Mouse (Mus musculus): Measurements from ENCODE around the gene Adh6a.

Adh6a gene

DNA sequence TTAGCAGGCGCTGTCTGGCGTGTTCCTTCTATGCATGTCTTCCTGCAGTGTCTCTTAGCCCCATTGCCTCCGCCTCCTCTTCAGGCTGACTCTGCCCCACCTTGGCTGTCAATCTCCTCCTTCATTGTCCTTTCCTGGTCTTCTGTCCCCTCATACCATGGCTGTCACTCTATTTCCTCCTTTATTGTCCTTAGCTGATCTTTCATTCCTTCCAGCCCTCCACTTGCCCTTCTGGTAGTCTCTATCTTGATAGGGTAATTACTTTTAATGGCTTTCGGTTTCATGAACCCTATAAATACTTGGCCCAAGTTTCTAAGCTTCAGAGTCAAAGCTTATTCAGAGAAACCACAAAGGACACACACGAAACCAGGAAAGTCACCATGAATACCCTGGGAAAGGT is at the start of gene Adh6a:
Gene Adh6a, plus strand, starts transcription at position 322 of the 400 bp plus-strand sequence.
- no peak for DNase-seq

DNA sequence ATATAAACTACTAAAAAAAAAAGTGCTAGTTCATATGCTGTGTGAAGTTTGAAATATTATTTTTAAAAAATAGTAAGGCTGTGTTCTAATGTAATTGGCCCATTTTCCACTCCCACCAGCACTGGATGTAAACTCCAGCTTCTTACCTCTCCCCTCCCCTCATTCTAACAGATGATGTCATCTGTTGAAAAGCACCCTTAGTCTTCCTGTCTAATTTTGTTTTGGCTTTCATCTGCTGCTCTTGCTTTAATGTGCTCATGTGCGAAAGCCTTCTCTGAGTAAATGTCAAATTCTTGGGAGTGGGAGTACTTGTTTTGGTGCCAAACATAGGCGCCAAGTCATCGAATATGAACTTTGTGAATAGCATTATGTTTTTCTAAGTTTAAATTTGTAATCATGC is 48.4 kb upstream of the Adh6a start:
- DNase-seq: no peak

DNA sequence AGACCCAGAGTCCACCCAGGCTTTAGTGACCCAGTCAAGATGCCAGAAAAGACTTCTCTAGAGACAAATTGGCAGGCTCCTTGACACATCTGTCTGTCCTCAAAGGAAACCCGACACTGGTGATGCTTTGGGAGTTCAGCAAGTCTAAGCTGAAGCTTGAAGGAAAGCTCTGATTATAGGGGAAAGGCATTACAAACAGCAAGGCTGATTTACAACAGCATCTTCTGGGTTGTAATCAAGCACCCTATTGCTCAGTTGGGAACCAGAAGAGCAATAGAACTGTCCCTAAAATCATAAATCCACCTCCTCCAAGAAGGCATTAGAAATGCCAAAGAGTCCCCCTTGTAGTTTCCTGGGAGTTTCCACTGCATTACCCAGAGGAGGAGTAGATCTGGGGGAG is 42.6 kb upstream of the Adh6a start:
- DNase-seq: no peak

DNA sequence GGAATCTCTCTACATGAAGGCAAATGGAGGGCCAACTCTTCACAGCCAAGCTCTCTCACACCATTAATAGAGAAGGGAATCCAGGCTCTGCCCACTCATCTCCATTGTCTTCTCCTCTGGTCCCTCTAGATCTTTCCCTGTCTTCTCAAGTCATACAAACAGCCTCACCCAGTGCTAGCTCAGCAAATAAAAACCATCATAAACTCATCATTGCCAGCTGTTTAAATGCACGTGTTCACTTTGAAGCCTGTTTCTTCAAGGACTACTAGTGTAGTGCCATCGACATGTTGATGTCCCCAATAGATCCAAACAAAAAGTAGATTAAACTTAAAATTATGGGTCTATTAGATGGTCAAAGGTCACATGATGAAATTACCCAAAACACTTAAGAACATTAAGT is 41.8 kb upstream of the Adh6a start:
- DNase-seq: no peak

DNA sequence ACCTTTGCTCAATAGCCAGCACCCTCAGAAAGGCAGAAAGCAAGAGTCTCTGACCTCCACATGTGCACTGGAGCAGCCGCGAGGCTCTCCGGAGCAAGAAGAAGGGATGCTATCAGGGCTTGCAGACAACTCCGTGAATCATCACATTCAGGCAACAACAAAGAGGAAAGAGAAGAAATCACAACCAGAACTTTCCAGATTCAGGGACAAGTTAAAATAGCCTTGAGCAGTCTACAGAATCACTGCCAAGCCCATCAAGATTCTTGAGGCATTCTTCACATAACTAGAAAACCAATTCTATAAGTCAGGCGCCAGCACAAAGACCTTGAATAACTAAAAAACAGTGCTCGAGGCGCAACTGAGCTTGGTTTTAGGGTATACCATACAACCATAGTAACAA is 40.0 kb upstream of the Adh6a start:
- DNase-seq: no peak

DNA sequence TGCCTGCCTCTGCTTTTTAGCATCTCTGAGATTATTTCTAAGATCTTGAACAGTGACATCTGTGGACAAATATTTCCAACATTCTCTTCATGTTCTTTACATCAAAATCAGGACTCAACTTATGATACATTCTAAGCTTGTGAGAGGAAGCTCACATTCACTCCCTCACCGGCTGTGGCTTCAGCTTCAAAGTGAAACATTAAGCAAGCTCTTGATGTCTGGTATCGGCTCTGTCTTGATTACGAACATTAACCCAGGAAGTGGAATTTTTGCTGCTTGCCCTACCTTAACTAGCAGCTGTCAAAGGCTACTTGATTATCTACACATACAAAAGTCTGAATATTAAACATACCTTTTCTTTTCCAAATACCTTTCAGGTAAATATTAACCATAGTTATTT is 38.0 kb upstream of the Adh6a start:
- peak; percentile 11 for DNase-seq

DNA sequence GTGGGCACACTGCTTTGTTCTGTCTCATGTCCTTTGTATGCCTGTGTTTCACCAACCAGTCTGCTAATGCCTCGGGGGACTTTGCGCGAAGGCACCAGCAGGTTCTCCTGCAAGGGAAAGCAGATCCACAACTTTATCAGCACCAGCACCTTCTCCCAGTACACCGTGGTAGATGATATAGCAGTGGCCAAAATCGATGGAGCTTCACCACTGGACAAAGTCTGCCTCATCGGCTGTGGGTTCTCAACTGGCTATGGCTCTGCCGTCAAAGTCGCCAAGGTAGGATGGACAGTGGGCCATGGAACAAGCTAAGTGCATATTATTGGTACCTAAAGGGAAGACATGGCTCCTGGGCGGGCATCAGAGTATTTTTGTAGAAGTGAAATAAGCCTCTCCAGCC is 30.5 kb upstream of the Adh6a start:
- DNase-seq: no peak

DNA sequence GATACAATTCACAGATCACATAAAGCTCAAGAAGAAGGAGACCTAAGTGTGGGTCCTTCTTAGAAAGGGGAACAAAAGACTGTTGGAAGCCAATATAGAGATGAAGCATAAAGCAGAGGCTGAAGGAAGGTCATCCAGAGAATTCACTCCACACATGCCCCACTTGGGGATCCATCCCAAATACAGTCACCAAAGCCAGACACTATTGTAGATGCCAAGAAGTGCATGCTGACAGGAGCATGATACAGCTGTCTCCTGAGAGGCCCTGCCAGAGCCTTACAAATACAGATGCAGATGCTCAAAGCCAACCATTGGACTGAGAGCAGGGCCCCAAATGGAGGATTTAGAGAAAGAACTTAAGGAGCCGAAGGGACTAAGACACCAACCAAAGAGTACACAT is 29.3 kb upstream of the Adh6a start:
- DNase-seq: no peak

DNA sequence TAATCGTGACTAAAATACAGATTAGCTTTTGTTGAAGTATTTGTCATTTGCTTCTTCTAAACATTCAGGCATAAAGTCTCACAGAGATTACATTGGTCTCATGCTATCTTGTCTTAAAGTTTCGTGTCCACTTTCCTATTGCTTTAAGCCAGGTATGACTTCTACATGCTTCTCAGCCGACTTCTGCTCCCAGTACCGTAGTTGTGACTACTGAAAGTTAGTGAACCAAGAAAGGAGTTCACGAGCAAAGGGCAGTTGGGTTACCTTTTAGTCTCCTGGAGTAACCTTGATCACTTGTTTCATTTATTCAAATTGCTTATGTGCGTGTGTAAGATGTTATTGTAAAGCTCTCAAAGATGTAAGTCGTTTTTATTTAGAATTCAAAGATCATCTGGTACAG is 27.1 kb upstream of the Adh6a start:
- DNase-seq: no peak

DNA sequence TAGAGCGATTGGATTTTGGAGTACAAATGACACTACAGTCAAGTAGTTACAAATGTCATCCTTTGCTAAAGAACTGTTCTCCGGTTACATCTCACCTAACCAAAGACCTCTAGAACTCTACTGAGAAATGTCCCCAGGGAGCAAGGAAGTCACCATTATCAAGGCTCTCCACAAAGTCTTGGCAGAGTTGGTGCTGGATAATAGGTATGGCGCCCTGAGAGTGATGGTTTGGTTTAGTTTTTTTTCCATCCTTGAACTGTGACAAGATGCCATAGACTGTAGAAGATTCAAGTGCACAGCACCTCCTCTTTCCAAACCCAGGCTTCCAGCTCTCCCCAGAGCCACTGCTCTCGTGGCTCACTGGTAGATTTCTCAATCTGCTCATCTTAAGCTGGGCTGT is 25.4 kb upstream of the Adh6a start:
- no peak for DNase-seq

DNA sequence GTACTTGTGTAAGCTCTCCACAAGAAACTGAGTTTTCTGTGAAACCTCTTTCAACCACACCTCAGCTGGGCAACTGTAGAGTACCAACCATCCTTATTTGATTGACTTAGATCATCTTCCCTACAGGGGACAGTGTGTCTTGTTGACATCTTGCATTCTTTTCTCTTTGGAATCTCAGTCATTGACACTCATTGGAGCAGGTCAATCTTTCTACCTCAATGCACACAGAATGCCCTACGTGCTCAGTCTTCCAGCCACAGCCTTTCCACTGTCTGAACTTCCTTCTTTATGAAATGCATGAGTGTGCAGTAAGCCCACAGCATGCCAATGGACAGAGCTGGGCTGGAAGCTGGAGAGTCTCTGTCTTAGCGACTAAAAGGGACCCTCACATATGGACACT is 22.4 kb upstream of the Adh6a start:
- no peak for DNase-seq

DNA sequence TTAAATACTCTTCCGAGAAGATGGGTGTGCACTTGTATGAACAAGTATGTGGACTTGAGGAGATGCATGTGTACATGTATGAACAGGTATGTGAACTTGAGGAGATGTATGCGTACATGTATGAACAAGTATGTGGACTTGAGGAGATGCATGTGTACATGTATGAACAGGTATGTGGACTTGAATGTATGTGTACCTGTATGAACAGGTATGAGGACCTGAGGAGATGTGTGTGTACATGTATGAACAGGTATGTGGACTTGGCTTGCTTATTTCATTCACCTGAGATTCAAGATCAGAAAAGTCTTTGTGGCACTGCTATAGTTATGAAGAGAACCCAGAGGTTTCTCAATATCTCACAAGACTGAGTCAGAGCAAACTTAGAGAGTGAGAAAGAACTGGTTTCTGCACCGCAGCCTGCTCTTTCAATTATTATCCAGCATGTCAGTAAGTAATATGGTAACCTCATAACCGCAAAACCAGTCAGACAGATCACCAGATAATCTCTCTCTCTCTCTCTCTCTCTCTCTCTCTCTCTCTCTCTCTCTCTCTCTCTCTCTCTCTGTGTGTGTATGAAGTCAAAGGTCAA is 21.5 kb upstream of the Adh6a start:
- DNase-seq: no peak

DNA sequence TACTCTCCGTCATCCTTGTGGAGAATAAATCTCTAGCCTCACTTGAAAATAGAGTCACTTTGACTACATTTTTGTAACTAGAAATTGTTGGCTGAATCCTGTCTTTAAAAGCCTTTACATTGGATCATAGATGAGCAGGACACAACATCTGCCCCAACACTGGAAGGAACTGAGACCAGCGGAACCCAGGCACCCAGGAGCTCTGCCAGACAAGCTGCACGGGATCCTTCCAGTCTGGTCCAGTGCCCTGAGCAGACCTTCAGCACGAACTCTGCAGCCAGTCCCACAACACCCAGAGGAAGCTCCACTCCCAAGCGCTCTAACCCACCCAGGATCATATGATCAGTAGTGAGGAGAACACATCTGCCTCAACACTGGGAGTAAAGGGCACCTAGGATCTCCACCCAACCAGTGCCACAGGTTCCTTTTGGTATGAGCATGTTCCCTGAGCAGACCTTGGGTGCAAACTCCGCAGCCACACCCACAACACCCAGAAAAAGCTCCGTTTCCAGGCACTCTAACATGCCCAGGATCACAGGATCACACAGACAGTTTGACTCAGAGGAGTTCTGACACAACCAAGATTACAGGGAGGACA is 19.7 kb upstream of the Adh6a start:
- DNase-seq: no peak

DNA sequence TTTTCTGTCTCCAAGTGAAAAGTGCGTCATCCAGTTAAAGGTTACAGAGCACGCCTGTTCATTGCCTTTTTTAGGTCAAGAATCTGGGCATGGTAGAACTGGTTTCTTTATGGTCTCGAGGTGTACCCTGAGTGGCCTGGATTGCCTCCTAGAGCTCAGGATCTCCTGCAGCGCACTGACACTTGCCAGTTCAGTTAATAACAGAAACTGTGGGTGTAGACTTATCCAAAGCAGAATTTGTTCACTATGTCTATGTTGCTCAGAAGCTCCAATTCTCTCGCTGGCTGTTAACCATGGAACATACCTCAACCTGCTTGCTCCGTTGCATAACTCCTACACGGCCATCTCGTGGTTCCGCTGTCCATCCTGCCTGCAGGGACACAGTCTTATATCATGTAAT is 13.0 kb upstream of the Adh6a start:
- DNase-seq: no peak

DNA sequence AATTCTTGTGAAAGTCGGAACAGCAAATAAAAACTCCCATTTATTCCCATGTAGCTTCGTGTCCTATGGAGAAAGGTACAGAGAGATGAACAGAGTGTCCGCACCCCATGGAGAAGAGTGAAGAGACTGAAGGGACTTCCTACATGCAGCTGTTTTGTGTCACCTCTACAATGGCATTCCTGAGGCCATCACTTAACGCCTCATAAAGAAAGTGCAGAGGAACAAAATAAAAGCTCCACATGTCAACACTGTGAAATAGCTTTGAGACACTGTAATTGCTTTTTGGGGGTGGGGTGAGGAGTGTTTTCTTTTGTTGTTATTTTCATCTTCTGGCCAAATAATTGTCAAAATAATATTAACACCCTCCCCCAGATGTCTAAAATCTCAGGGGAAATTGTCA is 10.4 kb upstream of the Adh6a start:
- DNase-seq: no peak

DNA sequence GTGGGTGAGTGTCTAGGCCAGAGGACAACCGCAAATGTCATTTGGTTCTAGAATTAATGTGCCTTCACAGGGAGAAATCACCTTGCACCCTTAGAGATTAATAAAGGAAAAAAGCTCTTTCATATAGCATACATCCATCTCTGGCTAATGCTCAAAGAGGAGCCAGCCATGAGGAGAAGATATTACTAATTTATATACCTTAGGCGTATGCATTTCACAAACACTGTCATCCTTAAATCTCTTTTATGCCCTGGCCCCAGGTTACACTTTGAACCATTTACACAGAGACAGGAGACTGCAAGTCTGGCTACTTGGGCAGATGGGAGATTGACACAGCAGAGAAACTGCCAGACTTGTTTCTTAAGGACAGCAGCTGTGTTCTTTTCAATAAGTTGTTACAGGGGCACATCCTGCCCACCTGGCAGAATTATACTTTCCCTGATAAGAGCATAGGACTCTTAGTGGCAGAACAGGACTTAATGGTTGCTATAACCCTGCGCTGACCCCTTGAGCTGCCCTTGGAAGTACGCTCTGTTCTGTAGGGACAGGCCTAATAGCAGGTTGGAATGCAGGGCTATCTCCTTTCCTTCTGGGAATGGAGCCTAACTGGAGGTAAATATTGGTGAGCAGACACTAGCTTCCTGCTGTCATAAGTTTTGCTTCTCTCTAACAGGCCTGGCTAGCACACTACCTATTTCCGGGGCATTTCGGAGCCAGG is 9.2 kb upstream of the Adh6a start:
- DNase-seq: no peak

DNA sequence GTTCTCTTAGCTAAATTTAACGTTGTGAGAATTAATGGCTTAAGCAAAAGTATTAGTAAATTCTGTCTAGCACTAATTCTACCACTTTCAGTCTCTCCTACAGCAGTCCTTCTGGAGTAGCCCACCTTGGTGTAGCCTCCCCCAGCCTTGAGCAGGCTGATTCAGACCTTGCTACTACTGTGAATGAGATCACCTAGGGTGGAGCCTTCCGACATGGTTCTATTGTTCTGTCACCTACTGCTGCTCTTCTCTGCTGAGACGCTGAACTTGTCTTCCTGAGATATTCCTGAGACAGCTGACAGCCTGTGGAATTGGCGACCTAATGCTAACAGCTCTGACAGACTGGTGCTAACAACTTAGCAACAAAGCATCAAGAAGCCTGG is 8.6 kb upstream of the Adh6a start:
- no peak for DNase-seq

DNA sequence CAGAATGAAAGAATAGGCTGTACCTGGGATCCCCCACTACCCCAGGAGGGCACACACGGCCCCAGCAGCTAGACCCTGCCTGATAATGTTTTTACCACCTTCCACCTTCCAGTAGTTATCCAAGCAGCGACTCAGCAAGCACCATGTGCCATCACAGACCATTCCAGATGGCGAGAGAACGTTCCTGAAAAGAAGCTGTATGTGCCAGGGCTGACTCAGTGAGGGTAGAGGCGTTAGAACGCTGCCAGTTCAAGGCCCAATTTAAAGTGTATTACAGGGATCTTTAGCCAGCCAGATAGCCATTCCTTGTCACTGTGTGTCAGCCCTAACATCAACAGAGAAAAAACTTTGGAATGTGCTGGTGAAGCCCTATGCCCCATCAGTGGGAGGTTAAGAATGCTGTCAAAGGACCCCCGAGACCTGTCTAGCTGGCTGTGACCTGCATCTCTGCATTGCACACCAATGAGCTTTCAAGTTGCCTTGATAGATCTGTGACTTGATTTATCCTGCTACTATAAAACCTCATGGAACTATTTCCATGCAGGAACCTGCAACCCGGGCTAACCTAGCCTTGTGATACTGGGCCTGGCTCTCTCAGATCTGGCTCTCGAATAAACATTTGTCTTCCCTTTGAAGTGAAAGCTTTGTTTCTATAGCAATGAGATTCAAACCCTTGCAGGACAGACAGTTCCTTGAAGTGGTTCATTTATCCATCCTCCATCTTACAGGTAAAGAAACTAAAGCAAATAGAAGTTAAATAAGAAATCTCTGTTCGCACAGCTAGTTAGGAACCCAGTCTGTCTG is 7.4 kb upstream of the Adh6a start:
- DNase-seq: no peak

DNA sequence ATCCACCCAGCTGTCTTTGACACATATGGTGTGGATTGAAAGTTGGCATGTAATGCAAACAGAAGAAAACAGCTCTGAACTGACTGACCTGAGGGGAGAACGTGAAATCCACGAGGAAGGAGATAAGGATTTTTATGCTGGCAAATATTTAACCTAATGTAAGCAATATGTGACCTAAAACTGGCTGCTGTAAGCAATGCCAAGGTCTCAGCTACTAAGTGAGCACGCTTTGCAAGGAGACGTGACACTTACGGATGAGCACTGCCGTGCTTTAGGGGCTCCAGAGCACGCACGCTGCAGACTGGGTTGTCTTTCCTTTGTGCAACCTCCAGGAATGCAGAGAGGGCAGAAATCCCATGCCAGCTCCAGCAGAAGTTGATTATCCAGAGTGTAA is 6.8 kb upstream of the Adh6a start:
- no peak for DNase-seq

DNA sequence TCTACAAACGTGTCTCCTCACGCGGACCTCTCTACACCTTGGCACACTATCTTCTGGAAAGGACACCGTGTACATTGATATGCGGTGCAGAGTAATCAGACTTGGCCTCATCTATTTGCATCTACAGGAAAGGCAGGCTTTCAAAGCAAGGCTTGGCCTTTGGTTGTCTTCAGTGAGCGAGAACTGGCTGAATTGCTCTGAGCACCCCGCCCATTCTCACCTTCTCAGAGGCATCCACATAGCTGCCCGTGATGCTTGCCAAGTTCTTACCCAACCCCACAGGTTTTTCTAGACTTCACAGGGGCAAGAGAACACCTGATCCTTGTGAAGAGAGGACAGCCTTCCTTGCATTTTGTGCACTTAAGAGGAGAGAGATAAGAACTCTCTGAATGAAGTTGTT is 3.2 kb upstream of the Adh6a start:
- no peak for DNase-seq

DNA sequence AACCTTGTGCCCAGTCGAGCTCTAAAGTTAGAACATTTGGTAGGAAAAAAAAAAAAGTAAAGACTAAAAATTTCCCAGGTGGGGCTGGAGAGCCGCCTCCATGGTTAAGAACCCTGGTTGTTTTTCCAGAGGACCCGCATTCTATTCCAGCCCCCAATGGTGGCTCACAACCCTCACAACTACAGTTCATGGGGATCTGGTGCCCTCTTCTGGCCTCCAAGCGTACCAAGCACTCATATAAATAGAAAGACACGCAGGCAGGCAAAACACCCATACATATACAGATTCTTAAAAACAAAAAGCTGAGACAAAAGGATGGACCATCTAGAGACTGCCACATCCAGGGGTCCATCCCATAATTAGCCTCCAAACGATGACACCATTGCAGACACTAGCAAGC is 2.1 kb upstream of the Adh6a start:
- no peak for DNase-seq

DNA sequence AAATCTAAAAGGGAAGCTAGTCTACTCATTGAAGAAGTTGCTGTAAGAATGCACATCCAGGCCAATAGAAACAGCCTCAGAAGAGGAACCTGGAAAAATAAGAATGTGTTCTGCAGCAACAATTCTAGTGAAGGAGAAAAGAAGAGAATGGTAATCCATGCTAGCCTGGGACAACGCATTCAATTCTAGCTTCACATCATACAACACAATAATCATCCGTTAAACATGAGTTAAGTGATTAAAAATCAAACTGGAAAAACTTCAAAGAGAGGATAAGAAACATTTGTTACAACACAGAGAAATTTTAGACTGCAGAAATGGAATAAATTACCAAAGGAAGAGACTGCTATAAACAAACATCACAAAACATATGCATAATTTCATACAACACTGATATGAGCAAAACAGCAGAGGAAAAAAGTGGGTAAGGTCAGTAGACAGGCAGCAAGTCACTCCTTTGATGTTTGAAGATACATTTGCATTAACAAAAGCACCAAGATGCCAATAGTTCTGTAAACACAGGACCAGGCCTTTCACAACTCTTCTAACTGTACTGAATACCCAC is 3.9 kb downstream of the Adh6a start:
- DNase-seq: no peak

DNA sequence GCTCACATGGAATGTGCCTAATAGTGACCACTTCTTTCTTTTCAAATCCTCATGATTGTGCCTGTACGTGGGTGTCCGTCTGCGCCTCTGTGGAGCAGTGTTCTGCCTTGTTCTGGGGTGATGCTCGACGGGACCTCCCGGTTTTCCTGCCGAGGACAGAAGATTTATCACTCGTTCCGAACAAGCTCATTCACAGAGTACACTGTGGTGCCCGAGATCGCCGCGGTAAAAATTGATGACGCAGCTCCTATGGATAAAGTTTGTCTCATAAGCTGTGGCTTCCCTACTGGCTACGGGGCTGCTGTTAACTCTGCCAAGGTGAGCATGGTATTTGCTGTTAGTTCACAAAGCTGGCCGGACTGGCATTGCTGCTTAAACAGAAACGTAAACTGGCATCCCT is 11.9 kb downstream of the Adh6a start:
- DNase-seq: no peak

DNA sequence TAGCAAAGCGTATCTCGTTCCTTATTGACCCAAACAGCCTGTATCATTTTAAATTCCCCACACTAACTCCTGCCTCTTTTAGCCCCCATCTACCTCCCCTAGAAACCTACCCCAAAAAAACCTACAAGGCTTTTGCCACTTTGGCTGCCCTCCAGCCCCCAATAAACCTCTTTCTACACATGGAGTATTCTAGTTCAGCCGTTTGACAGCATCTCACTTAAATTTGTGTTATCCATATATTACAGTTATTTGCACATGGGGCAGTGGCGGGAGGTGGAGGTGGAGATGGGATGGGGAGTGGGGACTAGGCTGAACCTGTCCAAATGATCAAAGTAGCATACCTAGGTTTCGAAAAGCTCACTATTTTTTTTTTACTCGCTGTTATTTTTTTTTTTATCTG is 12.4 kb downstream of the Adh6a start:
- DNase-seq: no peak
